Comparison of ENCODE assay signal across 8 mouse cellular contexts in the genomic region with DNA sequence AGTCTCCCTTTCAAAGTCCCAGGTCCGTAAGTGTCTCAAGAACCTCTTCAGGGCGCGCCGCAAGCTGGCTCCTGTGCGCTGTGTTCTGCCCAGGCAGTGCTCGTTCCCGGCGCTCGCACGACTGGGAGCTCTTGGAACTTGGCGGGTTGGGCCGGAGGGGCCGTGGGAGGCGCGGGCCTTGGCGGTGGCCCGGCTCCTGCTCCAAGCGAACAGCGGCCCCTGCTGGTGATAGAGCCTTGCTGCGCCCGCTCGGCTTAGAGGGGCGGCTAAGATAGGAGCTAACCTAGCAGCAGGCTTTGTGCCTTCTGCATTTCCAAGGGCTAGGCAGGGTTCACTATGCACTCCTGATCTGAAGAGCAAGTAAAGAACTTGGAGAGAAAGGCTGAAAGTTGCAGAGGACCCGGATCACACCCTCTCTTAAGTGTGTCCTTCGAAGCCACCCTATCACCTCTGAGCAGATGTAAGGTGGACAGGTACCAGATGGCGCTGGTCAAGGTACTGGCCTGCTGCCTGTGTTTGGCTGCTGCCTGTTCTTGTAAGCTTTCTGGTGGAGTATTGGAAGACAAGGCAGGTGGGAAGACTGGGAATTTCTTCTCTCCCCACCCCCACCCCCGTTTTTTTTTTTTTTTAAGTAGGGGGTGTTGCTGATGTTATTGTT. TPM values are rescaled to one million over a fixed set of nuclear protein-coding genes. Genes with fewer than 3 reads are reported as not detected.
DNase-seq lines count a peak whose midpoint lies in the region; TF ChIP-seq lines count a peak whose summit lies in the region.

TSS of gene Rprm (minus strand) at position 123 of the 658 bp plus-strand sequence.

- TF ChIP-seq POLR2A in cortical plate, adult 2 months (IDR thresholded peaks at IDR 0.05; ENCODE audit: extremely low read depth, insufficient read depth, low read length) = peak; percentile 42; the same call in 1 of the 2 replicates

- TF ChIP-seq CTCF in cortical plate, adult 2 months (IDR thresholded peaks at IDR 0.05; ENCODE audit: extremely low read depth, insufficient read depth, low read length) = peak; percentile 61
- TF ChIP-seq CTCF in left cerebral cortex, adult 2 months (IDR thresholded peaks at IDR 0.05) = peak; percentile 98

- peak; percentile 87 to 90 for DNase-seq in adrenal gland, adult 18-20 months (ENCODE audit: low spot score in 2 of 2)
- DNase-seq in gastrocnemius, postnatal 14 days = peak; percentile 87
- peak; percentile 20 for DNase-seq in hindlimb bud, embryonic 11.5 days (ENCODE audit: extremely low spot score, low read depth, low spot score)
- peak; percentile 92 to 97 for DNase-seq in left cerebral cortex, adult 2 months (ENCODE audit: extremely low spot score in 1 of 2, low spot score in 2 of 2)
- DNase-seq in lung, postnatal 4 days = peak; percentile 89 to 92
- DNase-seq in right cerebral cortex, postnatal 10 days (ENCODE audit: low spot score in 2 of 2) = peak; percentile 92 to 95
- peak; percentile 92 for DNase-seq in urinary bladder, postnatal 14 days (ENCODE audit: low spot score)

- H3K4me3 ChIP-seq in cortical plate, adult 2 months (ENCODE audit: insufficient read depth, low read length) = peak within 1 kb of the TSS; percentile 51
- H3K4me3 ChIP-seq in left cerebral cortex, adult 2 months = peak within 1 kb of the TSS; percentile 47

- intact Hi-C loops in gastrocnemius, postnatal 14 days (cut with DNase I; ENCODE audit: low total_unique reads) = loop anchor here (5.0 kb wide), 1 partner anchor 753 kb away; no protein-coding TSS in a partner anchor
- intact Hi-C loops in left cerebral cortex, adult 2 months (cut with DNase I) = loop anchor here (1.0 to 10.0 kb wide), 5 partner anchors 358 to 879 kb away; no protein-coding TSS in a partner anchor

- H3K27ac ChIP-seq in cortical plate, adult 2 months (ENCODE audit: insufficient read depth, low read length) = no peak within 1 kb of the TSS
- peak within 1 kb of the TSS; percentile 55; the same call in 1 of the 2 replicates for H3K27ac ChIP-seq in left cerebral cortex, adult 2 months

- no peaks in the 10 kb centered on the region for H3K4me1 ChIP-seq in cortical plate, adult 2 months (ENCODE audit: control insufficient read depth, insufficient read depth, low read length)

RNA-seq across cellular contexts. Expression of gene Rprm, which starts in this region (rescaled TPM):
- under 1 TPM; 0.20 to 0.35 TPM for total RNA-seq in adrenal gland, adult 18-20 months (2021)
- polyA plus RNA-seq in cortical plate, adult 2 months (2012; rRNA removed) = 85.2 and 88.3 TPM in 2 replicates
- total RNA-seq in gastrocnemius, postnatal 14 days (2021) = 1 to 10 TPM in 1 of 2 experiments, under 1 TPM in 1; 0.35 to 1.1 TPM
- 10 to 100 TPM; 71.0 TPM for total RNA-seq in left cerebral cortex, adult 2 months (2021)

Comparison
In these comparisons a context has a peak if more than half of its experiments do, and no peak if none do; other contexts are left out.
1. RNA of gene Rprm (total RNA-seq): 71.0 TPM in left cerebral cortex, adult 2 months; 0.35 to 1.1 TPM in gastrocnemius, postnatal 14 days and 0.20 to 0.35 TPM in adrenal gland, adult 18-20 months; every median in the first group is over 10 times any median in the second.
2. Peak in DNase-seq in adrenal gland, adult 18-20 months; RNA of the gene not detected or under 1 TPM.
3. DNase-seq: peak in every context shown above with its lines; median percentile 94 in left cerebral cortex, adult 2 months; 94 in right cerebral cortex, postnatal 10 days; 92 in urinary bladder, postnatal 14 days; 90 in lung, postnatal 4 days; 88 in adrenal gland, adult 18-20 months; 87 in gastrocnemius, postnatal 14 days; 20 in hindlimb bud, embryonic 11.5 days.